Comparison of ENCODE assay signal across 13 mouse cellular contexts in genomic region chr4:150085366-150085765, GRCm38 (mm10). TPM values are rescaled to one million over a fixed set of nuclear protein-coding genes. Genes with fewer than 3 reads are reported as not detected.
DNase-seq lines count a peak whose midpoint lies in the region; ATAC-seq and TF ChIP-seq lines count a peak whose summit lies in the region.
"Had no signal": no experiment of that assay in that cellular context is flagged by ENCODE, and none has a peak within 500 bp of the region (broad histone marks: within the 10 kb centered on the region; RNA-seq: fewer than 3 reads in every experiment).

No protein-coding gene starts in this region.

- peak; percentile 43 for TF ChIP-seq CTCF in layer of hippocampus, adult 2 months (conservative IDR thresholded peaks at IDR 0.05)
- peak; percentile 70 for TF ChIP-seq CTCF in ES-Bruce4 (IDR thresholded peaks at IDR 0.05; ENCODE audit: low read depth, low read length)

- no peaks in the 10 kb centered on the region for H3K4me1 ChIP-seq in ES-Bruce4 (ENCODE audit: control insufficient read depth, insufficient read depth, low read length)

- no peaks in the 10 kb centered on the region for H3K36me3 ChIP-seq in ES-Bruce4 (ENCODE audit: control insufficient read depth, insufficient read depth, low read length, poor library complexity, severe bottlenecking)
- H3K36me3 ChIP-seq: limb, embryonic 13.5 days; stomach, embryonic 15.5 days had no signal

- no peak overlapping the region for H3K4me3 ChIP-seq in layer of hippocampus, adult 2 months
- H3K4me3 ChIP-seq in ES-Bruce4 (ENCODE audit: low read depth, low read length) = no peak overlapping the region
- H3K4me3 ChIP-seq: limb, embryonic 13.5 days; stomach, embryonic 15.5 days had no signal

- DNase-seq in layer of hippocampus, adult 2 months (ENCODE audit: low spot score in 2 of 2) = no peak
- DNase-seq in layer of hippocampus, adult 9-10 months (ENCODE audit: low spot score) = no peak
- DNase-seq in A20 (ENCODE audit: low read depth, low spot score) = peak; percentile 66
- DNase-seq in c-Kit-positive CD71-positive TER-119-positive erythroid progenitor cells, embryonic 14.5 days (ENCODE audit: low spot score) = peak; percentile 23
- no peak for DNase-seq in adrenal gland, postnatal 14 days
- DNase-seq: heart, postnatal 36 days; kidney, adult 18-20 months had no signal

- no peaks in the 10 kb centered on the region for H3K9me3 ChIP-seq in ES-Bruce4 (replicated peaks; ENCODE audit: control insufficient read depth, insufficient read depth, low read length, poor library complexity, severe bottlenecking)
- H3K9me3 ChIP-seq: limb, embryonic 13.5 days; stomach, embryonic 15.5 days had no signal

- H3K27ac ChIP-seq in layer of hippocampus, adult 2 months = no peak overlapping the region
- H3K27ac ChIP-seq in ES-Bruce4 (ENCODE audit: insufficient read depth, low read length) = no peak overlapping the region
- H3K27ac ChIP-seq: limb, embryonic 13.5 days; stomach, embryonic 15.5 days had no signal

- no peak overlapping the region for H3K9ac ChIP-seq in ES-Bruce4 (ENCODE audit: low read depth, poor library complexity, severe bottlenecking)
- H3K9ac ChIP-seq: limb, embryonic 13.5 days; stomach, embryonic 15.5 days had no signal

- TF ChIP-seq POLR2A in ES-Bruce4 (IDR thresholded peaks at IDR 0.05; ENCODE audit: insufficient read depth, low read length) = no peak

- no peak for ATAC-seq in activated CD4-positive, CD25-positive, alpha-beta regulatory T cell, adult 4 months

- H3K27me3 ChIP-seq in ES-Bruce4 (ENCODE audit: control insufficient read depth, insufficient read depth, low read length, poor library complexity, severe bottlenecking) = no peaks in the 10 kb centered on the region
- H3K27me3 ChIP-seq: stomach, embryonic 15.5 days had no signal

- TF ChIP-seq EP300 in ES-Bruce4 (IDR thresholded peaks at IDR 0.05; ENCODE audit: insufficient read depth, low read depth, low read length) = no peak

RNA-seq across cellular contexts. Expression of gene Gpr157, which starts 1.8 kb away (rescaled TPM):
- total RNA-seq in layer of hippocampus, adult 2 months (2021) = 1 to 10 TPM; 1.1 to 1.4 TPM
- polyA plus RNA-seq in ES-Bruce4 (2011; ENCODE audit: insufficient read depth, insufficient read length, low read depth, missing spikeins) = 2.2 and 2.7 TPM in 2 replicates
- total RNA-seq in adrenal gland, postnatal 14 days (2021) = 1.3 and 2.3 TPM in 2 replicates
- polyA plus RNA-seq in activated CD4-positive, CD25-positive, alpha-beta regulatory T cell, adult 4 months (2017; shearing (Covaris generic)) = under 1 TPM; 0.33 to 0.42 TPM

RNA-seq across cellular contexts. Expression of gene Slc2a5, which starts 33.7 kb away (rescaled TPM):
- total RNA-seq in layer of hippocampus, adult 2 months (2021) = 1 to 10 TPM; 4.6 to 5.5 TPM
- 2.2 TPM in 2 replicates for polyA plus RNA-seq in ES-Bruce4 (2011; ENCODE audit: insufficient read depth, insufficient read length, low read depth, missing spikeins)
- 0.30 and 0.48 TPM in 2 replicates for total RNA-seq in adrenal gland, postnatal 14 days (2021)
- not detected for polyA plus RNA-seq in activated CD4-positive, CD25-positive, alpha-beta regulatory T cell, adult 4 months (2017; shearing (Covaris generic))
- total RNA-seq: common myeloid progenitor, adult 5-6 weeks; granulocyte monocyte progenitor cell, adult 5-6 weeks had no signal

Comparison
In these comparisons a context has a peak if more than half of its experiments do, and no peak if none do; other contexts are left out.
1. DNase-seq: peak in A20 (single experiment) and c-Kit-positive CD71-positive TER-119-positive erythroid progenitor cells, embryonic 14.5 days (single experiment); none in layer of hippocampus, adult 2 months (0 of 2), layer of hippocampus, adult 9-10 months (single experiment) and adrenal gland, postnatal 14 days (single experiment).